Mouse (Mus musculus) frontal cortex, postnatal 14 days (tissue): ENCODE data around the gene Cks1brt.
"Not testable (repeated sequence)": the region's sequence is repeated elsewhere in the genome, so short reads cannot be mapped to it uniquely, and the experiment has no call there.

Experiments
- DNase-seq, 2 experiments: peaks; one replicate each; pipeline ENCODE4 v3.0.0; 2022; ENCODE audit warnings: low spot score in 2 of 2

The Cks1brt gene

GRCm38 (mm10) chr8:85151624-85152023 is at the start of gene Cks1brt:
Cks1brt (plus strand) TSS chr8:85151924.
- no peak for DNase-seq

DNA sequence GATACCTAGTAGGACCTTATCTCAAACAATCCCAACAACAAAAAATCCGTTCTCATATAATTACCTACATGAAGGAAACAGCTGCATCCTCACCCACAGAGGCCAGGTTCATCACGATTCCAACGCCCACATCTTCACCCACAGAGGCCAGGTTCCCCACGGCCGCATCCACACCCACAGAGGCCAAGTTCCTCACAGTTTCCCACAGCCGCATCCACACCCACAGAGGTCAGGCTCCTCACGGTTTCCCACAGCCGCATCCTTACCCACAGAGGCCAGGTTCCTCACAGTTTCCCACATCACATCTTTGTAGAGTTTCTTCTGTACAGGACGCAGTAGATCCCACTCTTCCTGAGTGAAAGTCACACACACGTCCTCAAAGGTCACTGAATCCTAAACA is 38.5 kb upstream of the Cks1brt start:
- DNase-seq, result no peak

DNA sequence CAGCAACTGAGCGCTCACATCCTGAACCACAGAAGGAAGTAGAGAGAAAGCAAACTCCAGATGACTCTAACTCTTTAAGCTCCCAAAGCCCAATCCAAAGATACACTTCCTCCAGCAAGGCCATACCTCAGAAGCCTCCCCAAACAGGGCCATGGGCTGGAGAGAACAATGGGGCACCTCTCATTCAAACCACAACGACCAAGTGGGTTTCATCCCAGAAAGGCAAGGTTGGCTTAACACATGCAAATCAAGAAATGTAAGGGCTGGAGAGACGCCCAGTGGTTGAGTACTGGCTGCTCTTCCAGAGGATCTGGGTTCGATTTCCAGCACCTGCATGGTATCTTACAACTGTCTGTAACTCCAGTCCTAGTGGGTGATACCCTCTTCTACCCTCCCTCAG is 36.2 kb upstream of the Cks1brt start:
- DNase-seq, result no peak

GRCm38 (mm10) chr8:85116984-85117383 is 34.7 kb upstream of the Cks1brt start:
- DNase-seq, result no peak

DNA sequence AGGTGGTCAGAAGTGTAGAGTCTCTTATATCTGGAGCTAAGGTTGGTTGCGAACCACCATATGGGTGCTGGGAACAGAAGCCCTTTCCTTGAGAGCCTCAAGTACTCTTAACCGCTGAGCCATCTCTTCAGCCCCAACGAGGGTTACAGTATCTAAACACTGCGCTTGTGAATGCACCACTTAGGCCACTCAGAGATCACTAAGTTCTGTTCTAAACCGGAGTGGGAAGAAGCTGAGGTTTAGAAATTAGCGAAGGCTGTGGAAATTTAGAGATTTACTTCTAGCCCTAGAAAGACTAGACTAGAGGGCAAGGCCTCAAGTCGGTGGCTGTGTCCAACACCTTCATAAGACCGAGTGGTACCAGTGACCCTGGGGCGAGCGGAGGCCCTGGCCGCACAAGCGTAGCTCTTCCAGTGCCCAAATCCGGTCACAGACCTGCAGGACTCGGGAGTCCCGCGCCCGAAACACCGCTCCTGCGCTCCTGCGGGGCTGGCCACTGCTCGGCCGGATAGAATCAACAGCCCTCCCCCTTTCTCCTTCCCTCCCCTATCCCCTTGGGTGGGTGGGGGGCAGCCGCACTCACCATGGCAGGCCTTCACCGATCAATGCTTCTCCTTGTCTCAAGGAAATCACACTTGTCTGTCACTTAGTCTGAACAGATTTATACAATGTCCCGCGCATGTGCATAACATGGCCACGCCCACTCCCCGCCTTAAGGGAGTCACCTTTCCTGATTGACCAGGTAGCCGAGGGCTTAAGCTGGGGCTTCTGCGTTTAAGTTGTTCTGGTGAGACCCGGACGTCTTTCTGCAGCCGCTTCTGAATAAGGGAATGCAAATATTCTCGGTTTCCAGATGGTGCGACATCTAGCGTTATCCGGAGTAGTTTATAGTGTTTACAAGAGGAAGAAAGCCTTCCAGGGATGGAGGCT is 32.4 kb upstream of the Cks1brt start:
- DNase-seq, result peak; percentile 73 to 75

DNA sequence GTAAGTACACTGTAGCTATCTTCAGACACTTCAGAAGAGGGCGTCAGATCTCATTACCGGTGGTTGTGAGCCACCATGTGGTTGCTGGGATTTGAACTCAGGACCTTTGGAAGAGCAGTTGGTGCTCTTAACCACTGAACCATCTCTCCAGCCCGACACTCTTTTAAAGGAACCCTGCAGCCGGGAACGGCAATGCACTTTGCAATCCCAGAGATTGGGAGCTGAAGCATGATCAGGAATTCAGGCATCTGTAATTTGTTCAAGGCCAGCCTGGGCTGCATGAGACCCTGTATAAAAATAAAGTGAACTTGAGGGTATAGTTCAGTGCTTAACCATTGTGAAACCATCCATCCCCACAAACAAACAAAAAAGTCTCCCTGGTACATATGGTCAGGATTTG is 31.5 kb upstream of the Cks1brt start:
- DNase-seq, result not testable (repeated sequence)

DNA sequence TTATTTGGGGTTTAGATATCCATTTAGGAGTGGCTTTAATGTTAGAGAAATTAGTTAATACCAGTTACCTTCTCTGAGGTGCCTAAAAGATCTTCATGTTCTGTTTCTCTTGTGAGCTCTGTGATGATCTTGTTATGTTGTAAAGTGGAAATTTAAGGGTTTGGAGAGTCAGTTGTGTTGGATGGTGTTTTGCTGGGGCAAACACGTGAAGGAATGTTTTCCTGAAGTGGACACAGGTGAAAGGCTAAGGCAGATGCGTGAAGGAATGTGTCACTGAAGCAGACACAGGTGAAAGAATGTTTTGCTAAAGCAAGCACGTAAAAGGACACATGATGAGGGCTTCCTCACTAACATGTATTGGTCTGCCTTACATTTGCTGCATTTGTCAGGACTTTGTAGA is 28.7 kb upstream of the Cks1brt start, which contains the start of gene Zfp791:
Gene Zfp791 (minus strand): TSS at position 101 of the 400 bp plus-strand sequence.
- DNase-seq, result no peak

GRCm38 (mm10) chr8:85123691-85124090 is 28.0 kb upstream of the Cks1brt start:
- no peak for DNase-seq

GRCm38 (mm10) chr8:85132335-85132734 is 19.4 kb upstream of the Cks1brt start:
- no peak for DNase-seq

GRCm38 (mm10) chr8:85135690-85136089 is 16.0 kb upstream of the Cks1brt start:
- not testable (repeated sequence) for DNase-seq

DNA sequence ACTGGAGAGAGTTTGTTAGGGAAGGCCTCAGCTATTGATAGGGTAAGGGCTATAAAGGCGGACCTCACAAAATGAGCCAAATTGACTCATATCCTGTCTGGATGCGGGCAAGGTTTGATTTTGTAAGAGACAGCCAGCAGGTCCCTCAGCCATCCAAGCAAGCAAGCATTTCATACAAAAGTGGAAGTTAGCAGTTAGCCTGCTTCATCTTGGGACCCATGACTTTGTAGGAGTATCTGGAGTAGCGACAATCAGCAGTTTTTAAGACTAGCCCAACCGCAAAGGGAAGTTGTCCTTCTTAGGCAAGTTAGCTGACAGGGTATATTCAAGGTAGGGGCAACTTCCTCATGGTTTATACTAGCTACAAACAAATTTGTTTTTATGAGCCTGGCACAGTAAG is 9.2 kb upstream of the Cks1brt start:
- no peak for DNase-seq

- DNase-seq, result peak; percentile 8 to 37
Measured at GRCm38 (mm10) chr8:85171291-85171690, 19.6 kb downstream of the Cks1brt start.

GRCm38 (mm10) chr8:85175892-85176291 is 24.2 kb downstream of the Cks1brt start:
- no peak for DNase-seq

DNA sequence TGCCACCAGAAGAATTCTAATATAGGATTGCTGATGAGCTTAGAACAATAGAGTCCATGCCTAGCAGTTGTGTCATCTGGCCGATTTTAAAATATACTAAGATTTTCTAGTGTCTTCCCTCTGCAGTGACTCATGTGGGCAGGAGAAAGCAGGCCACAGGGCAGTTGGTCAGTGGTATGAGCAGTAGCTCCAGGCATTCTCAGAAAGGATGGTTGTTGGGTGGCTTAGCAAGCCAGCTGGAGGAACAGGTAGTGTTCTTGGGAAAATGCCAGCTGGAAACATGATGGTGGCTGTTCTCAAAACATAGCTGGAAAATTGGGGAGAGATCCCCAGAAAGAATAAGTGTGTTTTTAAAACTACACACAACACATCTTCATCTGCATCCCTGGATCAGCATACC is 40.6 kb downstream of the Cks1brt start:
- DNase-seq, result no peak

DNA sequence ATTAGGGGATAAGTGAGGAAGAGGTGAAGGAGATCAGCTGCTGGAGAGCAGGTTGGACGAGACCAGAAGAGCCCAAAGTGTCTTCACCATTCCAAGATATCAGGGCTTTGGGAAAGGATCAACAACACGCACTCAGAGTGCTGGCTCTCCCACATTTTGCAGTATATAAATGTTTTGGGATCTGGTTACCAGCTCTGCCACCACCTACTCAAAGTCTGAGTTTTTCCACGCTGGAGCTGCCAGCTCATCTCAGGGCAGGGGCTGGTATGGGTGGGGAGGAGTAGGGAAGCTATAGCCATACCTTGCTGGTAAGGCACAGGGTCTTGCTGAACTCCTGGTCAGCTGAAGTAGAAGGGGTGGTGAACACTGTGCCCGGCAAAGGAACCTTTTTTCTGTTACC is 68.5 kb downstream of the Cks1brt start:
- DNase-seq, result no peak

GRCm38 (mm10) chr8:85220992-85221391 is 69.3 kb downstream of the Cks1brt start:
- DNase-seq, result no peak
